11 mouse cellular contexts compared by ENCODE assay signal in genomic region chr5:111006272-111007135, GRCm38 (mm10).
DNase-seq lines count a peak whose midpoint lies in the region; ATAC-seq and TF ChIP-seq lines count a peak whose summit lies in the region.
"Had no signal": no experiment of that assay in that cellular context is flagged by ENCODE, and none has a peak within 500 bp of the region (broad histone marks: within the 10 kb centered on the region; RNA-seq: fewer than 3 reads in every experiment).

No protein-coding gene starts in this region.

- no peak for ATAC-seq in intestine, embryonic 15.5 days
- ATAC-seq in intestine, postnatal 0 days: no peak
- ATAC-seq in embryonic facial prominence, embryonic 13.5 days (ENCODE audit: insufficient number of reproducible peaks, insufficient read depth, low FRiP score, low TSS enrichment, low read depth): no peak
- ATAC-seq in hindbrain, embryonic 13.5 days (ENCODE audit: low FRiP score): peak; percentile 65

- 0 out of 2 replicates have a peak overlapping the region, but pooled peaks have one; percentile 28 for H3K27ac ChIP-seq in intestine, embryonic 15.5 days
- H3K27ac ChIP-seq in intestine, postnatal 0 days (ENCODE audit: low read depth, low read length): no peak overlapping the region
- peak overlapping the region; percentile 82 for H3K27ac ChIP-seq in embryonic facial prominence, embryonic 13.5 days
- H3K27ac ChIP-seq in hindbrain, embryonic 13.5 days: peak overlapping the region; percentile 79

- H3K4me2 ChIP-seq in intestine, embryonic 15.5 days (replicated peaks): no peak overlapping the region
- no peak overlapping the region for H3K4me2 ChIP-seq in intestine, postnatal 0 days (replicated peaks; ENCODE audit: low read depth)
- 0 out of 2 replicates have a peak overlapping the region, but pooled peaks have one; percentile 39 for H3K4me2 ChIP-seq in embryonic facial prominence, embryonic 13.5 days
- H3K4me2 ChIP-seq in hindbrain, embryonic 13.5 days: no peak overlapping the region

- H3K27me3 ChIP-seq in intestine, embryonic 15.5 days (replicated peaks): no peaks in the 10 kb centered on the region
- H3K27me3 ChIP-seq in intestine, postnatal 0 days (replicated peaks; ENCODE audit: control insufficient read depth, insufficient read depth, low read length): no peaks in the 10 kb centered on the region
- H3K27me3 ChIP-seq in embryonic facial prominence, embryonic 13.5 days: no peaks in the 10 kb centered on the region
- no peaks in the 10 kb centered on the region for H3K27me3 ChIP-seq in hindbrain, embryonic 13.5 days

- 70% methylated on average over 14 of the region's 14 CpGs for WGBS in intestine, embryonic 15.5 days
- WGBS in intestine, postnatal 0 days: 65% methylated on average over 14 of the region's 14 CpGs
- 44% methylated on average over 14 of the region's 14 CpGs for WGBS in embryonic facial prominence, embryonic 13.5 days
- WGBS in hindbrain, embryonic 13.5 days: 59% methylated on average over 14 of the region's 14 CpGs

- no peak overlapping the region for H3K9ac ChIP-seq in intestine, embryonic 15.5 days
- no peak overlapping the region for H3K9ac ChIP-seq in intestine, postnatal 0 days (ENCODE audit: low read depth, low read length)
- no peak overlapping the region for H3K9ac ChIP-seq in embryonic facial prominence, embryonic 13.5 days
- no peak overlapping the region for H3K9ac ChIP-seq in hindbrain, embryonic 13.5 days

- no peaks in the 10 kb centered on the region for H3K36me3 ChIP-seq in intestine, embryonic 15.5 days
- no peaks in the 10 kb centered on the region for H3K36me3 ChIP-seq in intestine, postnatal 0 days (ENCODE audit: control insufficient read depth, insufficient read depth)
- H3K36me3 ChIP-seq in embryonic facial prominence, embryonic 13.5 days: peaks cover 5% of the 10 kb centered on the region; the same call in 1 of the 2 replicates
- H3K36me3 ChIP-seq in hindbrain, embryonic 13.5 days: no peaks in the 10 kb centered on the region
- H3K36me3 ChIP-seq: G1E had no signal

- H3K4me3 ChIP-seq in intestine, embryonic 15.5 days (replicated peaks): no peak overlapping the region
- H3K4me3 ChIP-seq in intestine, postnatal 0 days (ENCODE audit: low read depth, low read length): no peak overlapping the region
- H3K4me3 ChIP-seq in embryonic facial prominence, embryonic 13.5 days: no peak overlapping the region
- H3K4me3 ChIP-seq in hindbrain, embryonic 13.5 days: no peak overlapping the region

- TF ChIP-seq CTCF in intestine, postnatal 0 days (IDR thresholded peaks at IDR 0.05; ENCODE audit: low read depth): no peak

- DNase-seq in retina, postnatal 1 day: peak; percentile 92
- no peak for DNase-seq in adrenal gland, adult 18-20 months (ENCODE audit: low spot score in 2 of 2)
- no peak for DNase-seq in urinary bladder, postnatal 25 days (ENCODE audit: low spot score)
- no peak for DNase-seq in layer of hippocampus, adult 18-20 months (ENCODE audit: low spot score in 2 of 2)
- DNase-seq: adrenal gland, postnatal 10 days; kidney, adult 8-10 months had no signal

- peaks cover 10% of the 10 kb centered on the region for H3K4me1 ChIP-seq in intestine, embryonic 15.5 days (replicated peaks)
- H3K4me1 ChIP-seq in intestine, postnatal 0 days (replicated peaks; ENCODE audit: control insufficient read depth, insufficient read depth, low read length): no peaks in the 10 kb centered on the region
- peaks cover 43% of the 10 kb centered on the region for H3K4me1 ChIP-seq in embryonic facial prominence, embryonic 13.5 days
- H3K4me1 ChIP-seq in hindbrain, embryonic 13.5 days (replicated peaks): peaks cover 45% of the 10 kb centered on the region

- H3K9me3 ChIP-seq in intestine, embryonic 15.5 days: no peaks in the 10 kb centered on the region
- H3K9me3 ChIP-seq in intestine, postnatal 0 days (ENCODE audit: control insufficient read depth): no peaks in the 10 kb centered on the region
- H3K9me3 ChIP-seq in embryonic facial prominence, embryonic 13.5 days: 0 out of 2 replicates have a peak, but pooled peaks cover 2% of the 10 kb centered on the region
- H3K9me3 ChIP-seq in hindbrain, embryonic 13.5 days: 0 out of 2 replicates have a peak, but pooled peaks cover 5% of the 10 kb centered on the region
- H3K9me3 ChIP-seq: G1E had no signal
